ENCODE assay signal across 9 mouse cellular contexts in the genomic region with DNA sequence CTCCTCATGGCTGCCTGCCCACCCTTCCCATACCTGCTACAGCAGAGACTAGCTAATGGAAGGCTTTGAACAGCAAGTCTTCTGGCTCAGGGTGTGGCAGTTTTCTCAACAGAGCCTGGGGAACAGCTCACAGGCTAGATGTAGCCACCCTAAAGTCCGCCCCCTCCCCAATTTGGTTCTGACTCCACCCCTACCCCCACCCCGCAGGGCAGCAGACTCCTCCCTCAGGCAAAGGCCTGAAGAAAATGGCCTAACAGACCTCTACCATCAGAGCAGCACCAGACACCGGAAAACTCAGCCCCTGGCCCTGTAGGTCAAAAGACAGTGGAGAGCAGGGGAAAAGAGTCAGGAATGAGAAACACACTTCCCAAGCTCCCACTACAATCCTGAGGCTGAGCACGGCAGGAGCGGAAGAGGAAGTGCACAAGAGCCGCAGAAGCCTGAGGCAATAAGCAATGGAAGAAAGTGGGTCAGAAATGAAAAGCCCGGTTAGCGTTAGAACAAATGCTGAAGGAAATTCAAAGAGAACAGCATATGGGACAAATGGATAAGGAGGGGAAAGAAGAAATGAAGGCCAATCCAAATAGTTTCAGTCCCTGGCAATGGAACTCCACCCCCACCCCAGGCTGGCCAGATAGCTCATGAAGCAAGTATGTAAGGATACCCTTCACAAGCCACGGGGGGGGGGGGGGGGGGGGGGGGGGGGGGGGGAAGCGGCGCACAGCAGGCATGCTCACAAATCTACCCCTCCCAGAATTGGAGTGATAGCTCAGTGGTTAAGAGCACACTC. TPM values are rescaled to one million over a fixed set of nuclear protein-coding genes. Genes with fewer than 3 reads are reported as not detected.
A peak's percentile ranks its signal among the peaks of the same experiment; 100 is the strongest.
DNase-seq lines count a peak whose midpoint lies in the region; ATAC-seq and TF ChIP-seq lines count a peak whose summit lies in the region.
"Had no signal": no experiment of that assay in that cellular context is flagged by ENCODE, and none has a peak within 500 bp of the region (broad histone marks: within the 10 kb centered on the region; RNA-seq: fewer than 3 reads in every experiment).

No protein-coding gene starts in this region.

- peak overlapping the region; percentile 14 for H3K4me2 ChIP-seq in liver, embryonic 15.5 days

- intact Hi-C loops in heart, adult 2 months (cut with DNase I), result no loop called here
- intact Hi-C loops in heart, postnatal 25 days (cut with DNase I), result no loop called here

- H3K9ac ChIP-seq in heart, adult 2 months (ENCODE audit: low read depth, low read length), result peak overlapping the region; percentile 48
- no peak overlapping the region for H3K9ac ChIP-seq in liver, embryonic 15.5 days

- H3K27ac ChIP-seq in heart, adult 2 months, result peak overlapping the region; percentile 97
- peak overlapping the region; percentile 82 for H3K27ac ChIP-seq in embryonic fibroblast, embryonic 13.5 days (ENCODE audit: insufficient read depth, low read length)
- peak overlapping the region; percentile 36 for H3K27ac ChIP-seq in liver, embryonic 15.5 days (replicated peaks)

- no peak for TF ChIP-seq EP300 in heart, adult 2 months (IDR thresholded peaks at IDR 0.05; ENCODE audit: insufficient read depth, low read depth, low read length)

- TF ChIP-seq POLR2A in heart, adult 2 months (IDR thresholded peaks at IDR 0.05; ENCODE audit: insufficient read depth, low read depth, low read length), result no peak
- TF ChIP-seq POLR2A in embryonic fibroblast, embryonic 13.5 days (IDR thresholded peaks at IDR 0.05; ENCODE audit: low read depth, low read length), result peak; percentile 54

- peaks cover 48% of the 10 kb centered on the region for H3K36me3 ChIP-seq in heart, adult 2 months (ENCODE audit: control insufficient read depth, insufficient read depth, low read length)
- peaks cover 11% of the 10 kb centered on the region; the same call in 1 of the 2 replicates for H3K36me3 ChIP-seq in E14TG2a.4 (ENCODE audit: insufficient read depth, low read length)
- H3K36me3 ChIP-seq in liver, embryonic 15.5 days (replicated peaks), result no peaks in the 10 kb centered on the region

- WGBS in heart, adult 2 months, result 23% methylated on average over 9 of the region's 11 CpGs
- 18% methylated on average over 9 of the region's 11 CpGs for WGBS in liver, embryonic 15.5 days (ENCODE audit: insufficient replicate concordance)

- H3K4me1 ChIP-seq in heart, adult 2 months (ENCODE audit: control insufficient read depth, insufficient read depth, low read length), result peaks cover 65% of the 10 kb centered on the region
- H3K4me1 ChIP-seq in E14TG2a.4 (replicated peaks; ENCODE audit: low read depth, low read length), result peaks cover 94% of the 10 kb centered on the region
- peaks cover 21% of the 10 kb centered on the region for H3K4me1 ChIP-seq in embryonic fibroblast, embryonic 13.5 days (ENCODE audit: control insufficient read depth, insufficient read depth, low read length)
- peaks cover 96% of the 10 kb centered on the region for H3K4me1 ChIP-seq in liver, embryonic 15.5 days (replicated peaks)

- H3K27me3 ChIP-seq in heart, adult 2 months (ENCODE audit: control insufficient read depth, insufficient read depth, low read length), result no peaks in the 10 kb centered on the region
- no peaks in the 10 kb centered on the region for H3K27me3 ChIP-seq in E14TG2a.4 (ENCODE audit: insufficient read depth, low read length)
- no peaks in the 10 kb centered on the region for H3K27me3 ChIP-seq in liver, embryonic 15.5 days

- peaks cover 4% of the 10 kb centered on the region for H3K79me2 ChIP-seq in heart, adult 2 months (replicated peaks; ENCODE audit: control insufficient read depth, insufficient read depth, low read length)

- TF ChIP-seq CTCF in heart, adult 2 months (IDR thresholded peaks at IDR 0.05), result no peak
- no peak for TF ChIP-seq CTCF in E14TG2a.4 (conservative IDR thresholded peaks at IDR 0.05; ENCODE audit: low read length)
- TF ChIP-seq CTCF in embryonic fibroblast, embryonic 13.5 days (IDR thresholded peaks at IDR 0.05; ENCODE audit: borderline replicate concordance, insufficient read depth, low read length), result no peak

- no peak overlapping the region for H3K4me3 ChIP-seq in heart, adult 2 months
- peak overlapping the region; percentile 61 for H3K4me3 ChIP-seq in E14TG2a.4 (replicated peaks; ENCODE audit: low read length)
- H3K4me3 ChIP-seq in embryonic fibroblast, embryonic 13.5 days (ENCODE audit: insufficient read depth, low read length), result no peak overlapping the region
- no peak overlapping the region for H3K4me3 ChIP-seq in liver, embryonic 15.5 days (replicated peaks)

- no peak for ATAC-seq in liver, embryonic 15.5 days (ENCODE audit: insufficient read depth)

- no peaks in the 10 kb centered on the region for H3K9me3 ChIP-seq in E14TG2a.4 (ENCODE audit: low read length)
- no peaks in the 10 kb centered on the region for H3K9me3 ChIP-seq in liver, embryonic 15.5 days (replicated peaks)

- no peak for DNase-seq in heart, adult 2 months
- no peak for DNase-seq in heart, postnatal 25 days (ENCODE audit: low spot score)
- DNase-seq in layer of hippocampus, postnatal 25 days (ENCODE audit: extremely low spot score in 1 of 2, low spot score in 1 of 2), result no peak
- DNase-seq in left cerebral cortex, adult 18-20 months (ENCODE audit: low spot score in 2 of 2), result no peak
- no peak for DNase-seq in layer of hippocampus, adult 9-11 months
- DNase-seq: gastrocnemius, postnatal 25 days had no signal

RNA-seq across cellular contexts. Expression of gene E030018B13Rik, which starts 8.0 kb away (rescaled TPM):
- total RNA-seq in heart, adult 2 months (2021), result not detected
- polyA plus RNA-seq in heart, adult 2 months (2012; rRNA removed), result not detected in 2 replicates
- total RNA-seq in heart, postnatal 25 days (2021), result not detected
- not detected in 2 replicates for polyA plus RNA-seq in embryonic fibroblast, embryonic 13.5 days (2011; ENCODE audit: insufficient read length, low read depth, missing spikeins)
- not detected in 2 replicates for polyA plus RNA-seq in liver, embryonic 15.5 days (2015; fragmentation: Nextera tagmentation; extraction: Ambion mirVana)
- not detected for total RNA-seq in layer of hippocampus, postnatal 25 days (2021)
- total RNA-seq in left cerebral cortex, adult 18-20 months (2021), result not detected
- total RNA-seq: gastrocnemius, postnatal 25 days had no signal

RNA-seq across cellular contexts. Expression of gene Klf13, which starts 30.0 kb away (rescaled TPM):
- total RNA-seq in heart, adult 2 months (2021), result 10 to 100 TPM; 50.0 to 54.6 TPM
- polyA plus RNA-seq in heart, adult 2 months (2012; rRNA removed), result 21.6 and 24.6 TPM in 2 replicates
- total RNA-seq in heart, postnatal 25 days (2021), result 10 to 100 TPM; 43.8 to 63.8 TPM
- polyA plus RNA-seq in embryonic fibroblast, embryonic 13.5 days (2011; ENCODE audit: insufficient read length, low read depth, missing spikeins), result 34.6 and 40.2 TPM in 2 replicates
- 15.3 and 15.6 TPM in 2 replicates for polyA plus RNA-seq in liver, embryonic 15.5 days (2015; fragmentation: Nextera tagmentation; extraction: Ambion mirVana)
- 100 to 1,000 TPM; 204 to 216 TPM for total RNA-seq in layer of hippocampus, postnatal 25 days (2021)
- total RNA-seq in left cerebral cortex, adult 18-20 months (2021), result 100 to 1,000 TPM; 145 to 159 TPM

Comparison
In these comparisons a context has a peak if more than half of its experiments do, and no peak if none do; other contexts are left out.
1. H3K27ac ChIP-seq: peak in every context shown above with its lines; median percentile 97 in heart, adult 2 months; 82 in embryonic fibroblast, embryonic 13.5 days; 36 in liver, embryonic 15.5 days.